Mouse (Mus musculus) CH12.LX (cell line): ENCODE results near the gene Borcs7.

ENCODE experiments used
- CTCF ChIP-seq, 2 experiments: IDR thresholded peaks in 1 of 2; conservative IDR thresholded peaks in 1 of 2; 2 replicates each; pipeline ENCODE4 v1.5.1; 2011 to 2012; ENCODE audit warnings: low read depth in 2 of 2, low read length in 2 of 2, improper control_type of control experiment in 1 of 2, inconsistent platforms in 1 of 2, mild to moderate bottlenecking in 1 of 2, moderate library complexity in 1 of 2
- POLR2AphosphoS2 ChIP-seq: IDR thresholded peaks from 2 replicates; pipeline ENCODE4 v1.6.1; 2011; ENCODE audit warnings: low read depth, low read length, improper control_type of control experiment
- USF1 ChIP-seq: IDR thresholded peaks from 2 replicates; pipeline ENCODE4 v1.6.1; 2014; ENCODE audit warnings: low read depth, mild to moderate bottlenecking, inconsistent platforms, low read length, improper control_type of control experiment

DNA sequence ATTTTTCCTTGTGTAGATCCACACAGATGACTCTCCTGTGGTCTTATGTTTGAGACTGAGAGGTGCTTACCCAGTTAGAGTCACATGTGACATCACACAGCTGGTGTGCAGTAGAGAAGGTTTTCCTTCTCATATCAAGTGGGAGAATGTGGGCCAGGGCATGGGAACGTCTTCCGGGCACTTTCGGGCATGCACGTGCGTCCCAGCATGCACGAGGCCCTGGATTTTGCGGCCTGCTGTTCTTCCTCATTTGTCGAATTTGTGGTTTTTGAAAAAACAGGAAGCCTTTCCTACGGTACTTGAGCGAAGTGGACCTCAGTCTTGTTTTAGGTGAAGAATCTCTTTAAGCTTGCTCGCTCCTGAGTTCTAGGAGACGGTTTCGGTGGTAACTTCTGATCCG lies 41.1 kb upstream of the Borcs7 start:
- TF ChIP-seq POLR2AphosphoS2 (no peak), USF1 (no peak), CTCF (conservative IDR thresholded peaks at IDR 0.05 in 1 of 2, IDR thresholded peaks at IDR 0.05 in 1 of 2; ENCODE audit: low read depth in 2 of 2, low read length in 2 of 2) (no peak)
